Mouse (Mus musculus): ENCODE measurements around the gene Sirt5. TPM values are rescaled to one million over a fixed set of nuclear protein-coding genes. Genes with fewer than 3 reads are reported as not detected.
A peak's percentile ranks its signal among the peaks of the same experiment; 100 is the strongest.

The Sirt5 gene
- total RNA-seq, 2 experiments from 2014 or later, result 22.2 to 22.7 TPM

DNA sequence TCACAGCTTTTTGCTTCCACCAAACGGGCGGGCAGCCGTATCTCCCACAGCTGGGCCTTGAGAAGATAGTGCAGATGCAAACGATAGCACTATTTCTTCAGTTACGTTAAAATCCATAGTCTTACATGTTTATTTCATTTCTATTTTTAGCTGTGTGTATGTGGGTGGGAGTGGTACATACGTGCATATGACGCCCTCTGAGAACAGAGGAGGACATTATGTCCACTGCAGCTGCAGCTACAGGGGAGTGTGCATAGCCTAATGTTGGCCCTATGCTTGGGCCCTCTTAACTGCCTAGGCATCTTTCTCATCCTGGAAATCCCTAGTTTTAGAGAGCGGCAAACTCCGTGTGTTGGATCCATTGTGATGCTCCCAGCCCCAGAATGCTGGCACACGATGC lies 8.9 kb downstream of the Sirt5 start:
- no peak for DNase-seq (ENCODE audit: low spot score in 2 of 2)

- no peak for DNase-seq (ENCODE audit: low spot score in 2 of 2)
These were observed 9.7 kb downstream of the Sirt5 start for GRCm38 (mm10) chr13:43374918-43375432.

- no peak for DNase-seq (ENCODE audit: low spot score in 2 of 2)
These were observed 14.7 kb downstream of the Sirt5 start for GRCm38 (mm10) chr13:43379989-43380388.

GRCm38 (mm10) chr13:43385321-43385720 lies 20.0 kb downstream of the Sirt5 start:
- DNase-seq (ENCODE audit: low spot score in 2 of 2), result no peak

GRCm38 (mm10) chr13:43397700-43398296 lies 32.5 kb downstream of the Sirt5 start:
- no peak for DNase-seq (ENCODE audit: low spot score in 2 of 2)

- peak; percentile 94 to 98 for DNase-seq (ENCODE audit: low spot score in 2 of 2)
These were observed 33.2 kb downstream of the Sirt5 start, which contains the start of gene Nol7 for GRCm38 (mm10) chr13:43398297-43399080. Gene Nol7 (plus strand): TSS chr13:43398390.

- no peak for DNase-seq (ENCODE audit: low spot score in 2 of 2)
These were observed 34.3 kb downstream of the Sirt5 start for GRCm38 (mm10) chr13:43399576-43399975.

- peak in 1 of 2 experiments; percentile 31 for DNase-seq (ENCODE audit: low spot score in 2 of 2)
These were observed 47.0 kb downstream of the Sirt5 start for GRCm38 (mm10) chr13:43412311-43412710.

GRCm38 (mm10) chr13:43413611-43414010 lies 48.3 kb downstream of the Sirt5 start:
- DNase-seq (ENCODE audit: low spot score in 2 of 2), result no peak

DNA sequence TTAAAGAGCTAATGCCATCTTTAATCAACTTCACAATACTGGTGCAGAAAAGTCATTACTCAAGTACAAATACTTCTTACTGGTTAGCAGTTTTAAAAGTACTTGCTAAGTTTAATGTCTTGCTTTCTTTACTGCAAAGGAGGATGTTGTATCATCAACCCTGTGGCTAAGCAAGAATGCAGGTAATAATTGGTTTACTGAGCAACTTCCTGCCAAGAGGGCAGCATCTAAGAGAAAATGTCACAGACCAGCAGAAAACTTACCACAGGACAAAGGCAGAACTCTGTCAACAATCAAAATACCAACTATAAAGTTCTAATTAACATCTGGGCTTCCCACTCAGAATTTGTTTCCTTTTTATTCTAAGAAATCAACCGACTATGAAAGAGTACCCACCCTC lies 50.0 kb downstream of the Sirt5 start:
- no peak for DNase-seq (ENCODE audit: low spot score in 2 of 2)

DNA sequence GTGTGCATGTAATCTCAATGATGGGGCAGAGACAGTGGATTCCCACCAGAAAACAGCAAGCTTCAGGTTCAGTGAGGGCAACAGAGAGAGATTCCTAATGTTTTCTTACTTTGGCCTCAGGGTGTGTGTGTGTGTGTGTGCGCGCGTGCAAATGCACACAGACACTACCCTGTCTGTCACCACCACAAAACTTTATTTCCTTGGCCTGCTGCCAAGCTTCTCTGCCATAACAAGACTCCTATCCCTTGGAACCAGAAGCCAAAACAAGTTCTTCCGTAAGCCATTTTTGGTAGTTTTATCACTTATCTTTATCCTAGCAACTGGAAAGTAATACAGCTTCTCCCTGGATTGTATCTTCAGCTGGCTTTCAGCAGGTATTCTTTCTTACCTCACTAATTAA lies 63.1 kb downstream of the Sirt5 start:
- no peak for DNase-seq (ENCODE audit: low spot score in 2 of 2)

GRCm38 (mm10) chr13:43433395-43433794 lies 68.1 kb downstream of the Sirt5 start:
- DNase-seq (ENCODE audit: low spot score in 2 of 2), result no peak

DNA sequence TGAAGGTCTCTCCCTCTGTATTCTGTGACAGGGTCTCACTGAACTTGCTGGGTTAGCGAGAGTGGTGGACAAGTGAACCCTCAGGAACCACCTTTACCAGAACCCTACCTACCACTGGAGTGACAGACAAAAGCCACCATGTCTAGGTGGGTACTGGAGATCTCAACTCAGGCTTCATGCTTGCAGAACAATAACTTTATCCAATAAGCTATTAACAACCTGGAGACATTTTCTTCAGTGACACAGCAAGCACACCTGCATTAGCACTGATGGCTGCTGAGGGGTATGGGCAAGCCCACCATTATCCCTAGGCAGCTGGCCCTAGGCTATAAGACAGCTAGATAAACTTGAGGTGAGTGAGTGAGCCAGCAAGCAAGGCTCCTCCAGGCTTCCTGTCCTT lies 75.1 kb downstream of the Sirt5 start:
- no peak for DNase-seq (ENCODE audit: low spot score in 2 of 2)

- peak in 1 of 2 experiments; percentile 21 for DNase-seq (ENCODE audit: low spot score in 2 of 2)
These were observed 77.3 kb downstream of the Sirt5 start for GRCm38 (mm10) chr13:43442551-43442950.

DNA sequence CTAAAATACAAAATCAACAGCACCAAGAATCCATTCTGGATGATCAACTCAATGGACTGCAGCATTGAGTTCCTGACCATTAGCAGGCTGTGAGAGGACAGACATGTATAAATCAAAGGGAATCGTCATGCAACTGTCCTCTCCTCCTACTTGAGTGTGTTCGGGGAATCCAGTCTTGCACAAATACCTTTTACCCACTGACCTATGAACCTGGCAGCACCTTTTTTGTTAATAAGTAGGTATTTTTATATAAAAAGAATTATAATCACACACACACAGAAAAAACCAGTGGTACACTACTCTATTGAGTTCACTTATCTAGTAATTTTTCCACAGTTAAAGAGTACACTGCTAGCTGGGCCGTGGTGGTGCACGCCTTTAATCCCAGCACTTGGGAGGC lies 78.4 kb downstream of the Sirt5 start:
- no peak for DNase-seq (ENCODE audit: low spot score in 2 of 2)

DNA sequence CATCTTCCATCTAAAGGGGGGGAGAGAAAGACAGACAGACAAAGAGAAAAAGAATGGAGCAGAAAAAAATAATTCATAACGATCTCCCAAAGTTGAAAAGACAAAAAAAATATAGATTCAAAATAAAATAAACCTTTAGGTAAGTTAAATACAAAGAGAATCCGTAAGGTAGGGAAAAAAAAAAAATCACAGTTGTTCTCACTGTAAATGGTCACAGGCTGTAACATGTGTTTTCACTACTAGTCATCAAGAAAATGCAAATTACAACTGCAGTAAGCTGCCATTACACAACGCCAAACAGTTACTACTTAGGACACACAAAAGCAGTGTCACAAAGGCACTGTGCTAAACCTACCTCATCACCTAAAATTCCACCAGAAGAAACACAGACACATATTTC lies 79.4 kb downstream of the Sirt5 start:
- DNase-seq (ENCODE audit: low spot score in 2 of 2), result no peak

Other genes with a start within 250 kb of the Sirt5 start
- gene Tbc1d7, start 194.0 kb upstream of the Sirt5 start, total RNA-seq (2021), result 10 to 100 TPM; 24.4 to 29.3 TPM
- gene Gfod1, start 61.3 kb upstream of the Sirt5 start, total RNA-seq (2021), result 100 to 1,000 TPM; 108 to 112 TPM
- 10 to 100 TPM; 69.4 to 74.4 TPM for gene Nol7, start 32.9 kb downstream of the Sirt5 start, total RNA-seq (2021)
- gene Ranbp9, start 115.8 kb downstream of the Sirt5 start, total RNA-seq (2021), result 10 to 100 TPM; 86.0 to 88.0 TPM
- gene Mcur1, start 194.7 kb downstream of the Sirt5 start, total RNA-seq (2021), result 10 to 100 TPM; 21.5 to 22.5 TPM